Mouse (Mus musculus): ENCODE measurements around the gene Upk1a.

The Upk1a gene

DNA sequence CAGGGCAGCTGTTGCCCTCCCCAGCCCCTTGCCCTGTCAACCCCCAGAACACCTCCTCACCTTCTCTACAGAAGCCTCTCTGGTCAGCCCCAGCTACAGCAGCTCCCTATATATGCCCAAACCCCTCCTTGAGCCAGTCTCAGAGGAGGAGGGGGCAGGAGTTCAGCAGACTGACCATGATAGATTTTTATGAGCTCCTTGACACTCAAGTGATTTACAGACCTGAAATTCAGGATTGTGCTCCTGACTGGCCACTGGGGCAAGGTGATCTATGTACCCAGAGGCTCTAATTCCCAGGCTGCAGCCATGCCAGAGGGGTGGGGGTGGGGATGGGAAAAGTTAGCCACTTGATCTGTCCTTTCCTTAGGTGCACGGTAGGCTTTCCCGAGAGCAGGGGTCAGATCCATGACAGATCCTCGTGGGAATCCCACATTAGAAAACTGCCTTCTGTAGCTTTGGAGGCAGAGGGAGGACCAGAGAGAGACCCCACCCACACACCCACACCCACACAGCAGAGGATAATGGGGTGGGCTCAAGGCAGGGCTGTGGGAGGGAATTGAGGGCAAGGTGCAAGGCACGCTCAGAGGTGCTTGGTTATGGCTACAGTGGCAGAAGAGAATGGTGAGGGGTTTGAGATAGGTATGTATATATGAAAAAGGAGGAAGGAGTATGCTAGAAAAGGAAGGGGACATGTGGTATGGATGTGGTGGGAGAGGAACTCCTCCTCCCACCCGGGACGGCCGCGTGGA, at the start of gene Upk1a:
Upk1a (minus strand) TSS at position 194 of the 749 bp plus-strand sequence.
- no peak for DNase-seq (ENCODE audit: low spot score in 2 of 2)

DNA sequence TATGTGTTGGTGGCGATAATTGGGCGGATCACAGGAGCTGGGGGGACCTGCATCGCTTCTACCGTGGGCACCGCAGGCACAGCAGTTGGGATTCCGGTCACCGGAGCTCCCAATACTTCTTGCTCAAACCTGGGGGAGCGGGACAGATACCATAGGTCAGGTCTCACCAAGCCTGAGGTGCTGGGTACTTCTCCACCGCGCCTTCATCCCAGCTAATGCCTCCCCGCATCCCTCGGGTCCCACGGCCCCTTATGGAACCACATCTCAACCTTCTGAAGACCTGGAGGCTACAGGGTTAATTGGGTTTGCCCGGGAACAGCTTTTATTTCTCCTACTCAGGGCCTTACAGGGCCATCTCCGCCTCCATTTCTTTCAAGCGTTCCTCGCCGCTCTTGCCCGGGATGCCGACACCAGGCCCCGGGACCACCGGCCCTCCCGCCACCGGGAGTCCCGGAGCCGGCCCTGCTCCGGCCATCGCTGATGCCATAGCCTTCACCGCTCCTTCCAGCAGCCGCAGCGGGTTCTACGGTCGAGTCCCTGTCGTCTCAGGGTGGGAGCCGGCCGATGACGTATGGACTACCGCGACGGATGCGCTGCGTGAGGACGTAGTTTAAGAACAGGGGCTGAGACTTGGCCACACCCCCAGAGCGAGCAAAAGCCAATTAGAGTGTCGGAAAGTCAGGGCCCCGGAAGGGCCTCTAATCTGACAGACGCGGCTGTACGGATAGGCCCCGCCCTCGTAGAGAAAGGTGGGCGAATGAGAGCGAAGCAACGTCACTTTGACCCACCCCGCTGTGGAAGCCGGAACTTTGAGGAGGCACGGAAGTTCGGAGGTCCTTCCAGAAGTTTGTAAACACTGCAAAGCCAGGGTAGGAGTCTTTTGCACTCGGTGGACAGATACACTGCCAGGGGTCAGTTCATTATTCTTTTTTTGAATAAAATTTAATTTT, 37.2 kb upstream of the Upk1a start, which contains the start of gene Rbm42:
Rbm42 (minus strand) TSS at position 727 of the 950 bp plus-strand sequence.
- DNase-seq (ENCODE audit: low spot score in 2 of 2): peak; percentile 99 to 100

DNA sequence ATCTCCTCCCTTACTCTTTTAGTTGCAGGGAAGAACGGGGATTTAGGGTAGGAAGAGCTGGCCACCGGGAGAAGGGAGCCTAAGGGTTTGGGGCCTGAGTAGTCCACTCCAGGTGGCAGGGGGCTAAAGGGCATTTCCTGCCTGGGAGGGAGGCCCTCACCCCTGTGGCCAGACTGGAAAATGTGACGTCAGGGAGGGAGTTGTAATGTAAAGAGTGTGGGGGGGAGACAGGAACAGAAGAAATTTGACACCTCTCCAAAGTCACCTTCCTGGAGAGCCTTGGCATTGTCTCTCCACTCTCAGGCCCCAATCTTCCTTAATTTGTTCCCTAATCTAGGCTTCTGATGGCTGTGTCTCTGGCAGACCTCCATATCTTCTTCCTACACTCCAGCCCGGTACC, 26.4 kb upstream of the Upk1a start:
- no peak for DNase-seq (ENCODE audit: low spot score in 2 of 2)

DNA sequence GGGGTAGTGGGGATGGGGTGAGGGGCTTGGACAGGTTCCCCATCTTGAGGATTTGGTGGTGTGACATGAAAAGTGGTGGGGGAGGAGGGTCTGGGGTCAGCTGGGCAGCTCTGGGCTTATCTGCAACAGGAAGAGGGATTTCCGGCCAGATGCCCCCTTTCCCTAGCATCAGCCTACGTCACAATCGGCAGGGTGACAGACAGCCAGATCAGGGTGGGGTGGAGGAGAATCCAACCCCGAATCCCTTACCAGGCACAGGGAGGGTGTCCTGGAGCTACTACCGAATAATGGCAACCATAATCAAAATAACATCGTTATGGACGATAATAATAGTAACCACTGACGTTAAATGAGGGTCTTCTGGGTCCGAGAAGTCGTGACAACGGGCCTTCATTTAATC, 23.7 kb upstream of the Upk1a start:
- DNase-seq (ENCODE audit: low spot score in 2 of 2): no peak

DNA sequence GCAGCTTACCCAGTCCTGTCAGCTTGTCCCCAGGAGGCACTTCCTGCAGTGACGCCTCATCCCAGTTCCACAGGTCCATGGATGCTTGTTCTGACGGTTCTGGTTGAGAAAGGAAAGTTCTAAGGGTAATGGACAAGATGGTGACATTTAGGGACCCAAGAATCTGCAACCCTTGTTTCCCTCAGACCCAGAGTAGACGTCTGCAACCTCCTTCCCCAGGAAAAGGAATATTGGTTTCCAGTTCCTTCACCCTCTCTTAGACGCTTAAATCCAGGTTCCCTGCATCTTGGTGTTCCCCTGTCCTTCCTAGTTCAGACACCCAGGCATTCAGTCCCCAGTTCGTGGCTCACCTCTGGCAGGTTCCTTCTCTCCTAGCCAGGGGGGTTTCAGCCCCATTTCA, 23.1 kb upstream of the Upk1a start, which contains the start of gene Etv2:
Etv2 (minus strand) TSS at position 101 of the 400 bp plus-strand sequence.
- DNase-seq (ENCODE audit: low spot score in 2 of 2): no peak

DNA sequence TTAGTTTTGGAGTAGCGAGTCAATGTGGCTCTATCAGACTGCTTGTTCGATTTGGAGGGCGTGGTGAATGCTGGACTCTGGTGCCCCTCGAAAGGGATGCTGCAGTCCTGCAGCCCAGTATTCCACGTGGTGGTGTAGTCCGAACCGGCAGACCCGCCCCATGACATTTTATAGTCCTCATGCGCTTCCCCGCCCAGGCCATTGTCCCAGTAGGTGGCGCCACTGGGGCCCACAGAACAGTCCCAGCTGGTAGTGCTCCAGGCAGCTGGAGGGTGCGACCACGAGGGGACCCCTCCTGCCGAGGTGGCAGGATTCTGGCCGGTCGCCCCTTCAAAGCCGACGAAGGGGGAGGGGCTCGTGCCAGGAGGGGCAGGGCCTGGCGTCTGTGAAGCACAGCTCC, 22.0 kb upstream of the Upk1a start:
- DNase-seq (ENCODE audit: low spot score in 2 of 2): peak in 1 of 2 experiments; percentile 40

DNA sequence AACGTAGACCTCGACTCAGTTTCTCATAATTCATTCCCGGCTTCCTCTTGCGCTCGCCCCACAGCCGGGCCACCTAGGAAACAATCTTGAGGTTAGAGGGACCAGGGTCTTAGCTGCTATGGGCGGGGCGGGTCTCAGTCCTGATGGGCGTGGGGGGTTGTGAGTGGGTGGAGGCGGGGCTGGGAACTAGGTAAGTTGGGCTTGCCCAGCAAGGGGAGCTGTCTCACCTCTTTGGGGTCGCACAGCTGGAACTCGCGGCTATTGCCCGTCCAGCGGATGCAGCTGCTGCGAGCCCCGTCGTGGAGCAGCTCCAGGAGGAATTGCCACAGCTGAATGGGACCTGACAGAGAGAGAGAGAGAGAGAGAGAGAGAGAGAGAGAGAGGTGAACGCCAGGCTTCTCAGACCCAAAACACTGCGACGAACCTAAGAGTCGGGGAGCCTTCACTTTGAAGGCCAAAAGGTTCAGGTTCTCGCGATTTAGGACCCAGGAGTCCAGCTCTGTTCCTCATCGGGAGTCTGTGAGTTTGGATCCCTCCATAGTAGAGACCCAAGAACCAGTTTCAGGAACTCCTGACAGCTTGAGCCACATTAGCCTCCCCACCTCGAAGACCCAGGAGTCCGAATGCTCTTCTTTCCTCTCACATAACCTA, 21.2 kb upstream of the Upk1a start:
- no peak for DNase-seq (ENCODE audit: low spot score in 2 of 2)

DNA sequence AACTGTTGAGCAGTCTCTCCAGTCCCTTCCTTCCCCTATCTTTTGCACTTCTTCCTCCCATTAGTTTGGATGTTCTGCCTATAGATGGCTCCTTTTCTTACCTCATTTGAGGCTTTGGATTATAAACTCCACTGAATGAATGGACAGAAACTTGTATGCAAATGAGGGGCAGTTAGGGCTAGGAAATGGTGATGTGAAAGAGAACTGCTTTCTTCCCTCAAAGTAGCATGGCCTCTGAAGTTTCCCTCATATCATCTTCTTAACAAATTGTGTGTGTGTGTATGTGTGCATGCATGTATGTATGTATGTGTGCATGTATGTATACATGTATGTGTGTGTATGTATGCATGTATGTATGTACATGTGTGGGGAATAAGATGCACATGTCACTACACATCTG, 16.4 kb upstream of the Upk1a start:
- no peak for DNase-seq (ENCODE audit: low spot score in 2 of 2)

DNA sequence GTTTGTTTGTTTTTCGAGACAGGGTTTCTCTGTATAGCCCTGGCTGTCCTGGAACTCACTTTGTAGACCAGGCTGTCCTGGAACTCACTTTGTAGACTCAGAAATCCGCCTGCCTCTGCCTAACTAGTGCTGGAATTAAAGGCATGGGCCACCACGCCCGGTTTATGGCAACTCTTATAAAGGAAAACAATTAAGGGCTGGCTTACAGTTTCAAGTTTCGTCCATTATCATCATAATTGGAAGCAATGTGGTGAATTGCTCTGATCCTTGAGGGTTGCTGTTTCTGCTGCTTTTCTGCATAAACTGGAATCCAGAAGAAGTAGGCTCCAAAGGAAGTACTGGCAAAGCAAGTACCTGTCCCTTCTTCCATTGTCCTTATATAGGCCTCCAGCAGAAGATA, 14.0 kb upstream of the Upk1a start:
- no peak for DNase-seq (ENCODE audit: low spot score in 2 of 2)

DNA sequence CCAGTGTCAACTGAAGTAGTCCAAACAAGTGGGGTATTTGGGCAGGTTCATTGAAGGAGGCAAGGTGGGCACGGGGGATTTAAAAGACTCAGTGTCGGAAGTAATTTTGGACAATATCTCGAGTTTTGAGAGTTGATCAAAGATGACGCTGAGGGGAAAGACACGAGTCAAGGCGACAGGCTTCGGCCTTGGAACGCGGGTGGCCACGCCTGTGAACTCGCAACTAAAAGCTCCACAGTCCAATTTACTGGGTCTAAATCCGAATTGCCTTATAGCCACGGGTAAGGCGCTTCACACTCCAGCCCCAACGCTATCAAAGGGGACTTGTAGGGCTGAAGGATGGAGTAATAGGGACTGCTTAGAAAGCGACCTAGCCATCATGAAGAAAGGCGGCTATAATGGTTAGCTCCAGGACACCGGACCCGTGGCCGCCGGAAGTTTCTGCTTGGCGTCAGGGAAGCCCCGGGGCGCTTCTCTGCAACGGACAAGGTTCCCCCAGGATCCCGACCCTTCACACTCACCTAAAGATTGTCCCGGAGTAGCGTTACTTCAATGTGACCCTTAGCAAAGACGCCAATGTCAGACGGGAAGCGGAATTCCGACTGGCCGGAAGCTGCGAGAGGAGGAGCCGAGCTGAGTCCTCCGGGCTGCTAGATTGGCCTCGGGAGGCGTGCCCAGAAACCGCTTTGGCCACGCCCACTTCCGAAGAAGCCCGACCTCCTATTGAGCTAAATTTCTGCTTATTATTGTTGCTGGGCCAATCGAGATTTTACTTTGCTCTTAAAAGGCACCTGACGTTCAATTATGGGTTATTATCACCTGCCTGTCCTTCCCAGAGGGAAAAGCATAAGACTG, 13.1 kb upstream of the Upk1a start, which contains the start of gene Cox6b1:
Cox6b1 (minus strand) TSS at position 622 of the 855 bp plus-strand sequence.
- DNase-seq (ENCODE audit: low spot score in 2 of 2): peak; percentile 93

DNA sequence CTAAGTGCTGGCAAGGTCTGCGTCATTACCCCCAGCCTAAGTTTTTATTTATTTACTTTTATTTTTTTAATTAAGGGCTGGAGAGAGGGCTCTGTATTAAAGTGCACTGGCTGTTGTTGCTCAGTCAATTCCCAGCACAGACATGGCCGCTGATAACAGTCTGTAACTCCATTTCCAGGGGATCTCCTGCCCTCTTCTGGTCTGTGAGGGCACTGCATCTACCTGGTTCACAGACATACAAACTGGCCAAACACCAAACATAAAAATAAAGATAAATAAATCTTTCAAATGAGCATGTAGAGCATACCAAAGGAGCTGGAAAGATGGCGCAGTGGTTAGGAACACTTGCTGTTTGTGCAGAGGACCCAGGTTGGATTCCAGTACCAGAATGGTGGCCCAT, 6.6 kb upstream of the Upk1a start:
- DNase-seq (ENCODE audit: low spot score in 2 of 2): no peak

DNA sequence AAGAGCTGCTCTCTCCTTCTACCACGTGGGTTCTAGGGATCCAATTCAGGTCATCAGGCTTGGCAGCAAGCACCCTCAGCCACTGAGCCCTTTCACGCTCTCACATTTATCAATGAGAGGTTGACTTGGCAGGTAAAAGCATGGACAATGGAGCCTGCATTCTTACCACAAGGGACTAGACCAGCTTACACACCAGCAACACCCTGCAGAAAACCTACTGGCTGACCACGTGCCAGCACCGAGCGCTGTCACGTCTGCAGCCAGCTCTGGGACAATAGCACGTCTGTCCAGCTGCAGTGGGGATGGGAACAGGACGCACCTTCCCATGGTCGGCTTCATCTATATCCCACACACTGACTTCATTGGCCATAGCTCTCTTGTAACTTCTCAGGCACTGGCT, 6.0 kb upstream of the Upk1a start:
- DNase-seq (ENCODE audit: low spot score in 2 of 2): no peak

DNA sequence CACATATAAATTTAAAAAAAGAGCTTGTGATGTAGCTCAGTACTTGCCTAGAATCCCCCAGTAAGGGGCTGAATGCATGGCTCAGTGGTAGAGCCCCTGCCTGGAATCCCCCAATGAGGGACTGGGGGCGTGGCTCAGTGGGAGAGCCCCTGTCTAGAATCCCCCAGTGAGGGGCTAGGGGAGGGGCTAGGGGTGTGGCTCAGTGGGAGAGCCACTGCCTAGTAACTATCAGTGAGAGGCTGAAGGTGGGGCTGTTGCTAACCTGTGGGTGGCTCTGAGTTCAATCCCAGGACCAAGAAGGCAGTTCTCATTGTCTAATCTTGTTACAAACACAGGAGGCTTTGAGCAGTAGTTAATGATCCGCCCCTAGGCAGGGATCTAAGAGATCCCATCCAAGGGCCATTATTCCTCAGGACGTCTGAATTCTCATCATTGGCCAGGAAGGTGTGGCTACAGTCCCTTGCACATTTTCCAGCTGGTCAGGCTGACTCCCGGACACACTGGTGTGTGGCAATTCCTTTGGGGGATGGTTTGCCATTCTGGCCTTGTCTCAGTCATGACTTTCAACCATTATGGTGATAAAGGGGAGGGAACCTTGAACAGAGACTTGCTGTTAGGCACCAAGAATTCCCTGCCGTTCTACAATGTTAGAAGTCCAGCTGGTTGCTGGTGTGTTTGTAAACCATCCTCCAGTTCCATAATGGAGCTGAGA, 2.6 kb upstream of the Upk1a start:
- DNase-seq (ENCODE audit: low spot score in 2 of 2): no peak

DNA sequence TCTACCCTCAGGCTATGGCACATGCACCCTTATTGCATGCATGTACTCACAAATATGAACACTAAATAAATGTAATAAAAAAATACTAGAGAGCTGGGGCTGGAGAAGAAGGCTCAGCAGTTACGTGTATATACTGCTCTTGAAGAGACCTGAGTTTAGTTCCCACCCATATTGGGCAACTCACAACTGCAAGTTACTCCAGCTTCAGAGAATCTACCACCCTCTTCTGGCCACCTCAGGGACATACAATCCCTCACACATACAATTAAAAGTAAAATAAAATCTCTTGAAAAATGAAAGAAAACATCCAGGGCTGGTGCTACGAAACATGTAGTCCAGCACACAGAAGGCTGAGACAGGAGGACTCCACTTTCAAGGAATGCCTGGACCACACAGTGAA, 1.8 kb upstream of the Upk1a start:
- DNase-seq (ENCODE audit: low spot score in 2 of 2): no peak

DNA sequence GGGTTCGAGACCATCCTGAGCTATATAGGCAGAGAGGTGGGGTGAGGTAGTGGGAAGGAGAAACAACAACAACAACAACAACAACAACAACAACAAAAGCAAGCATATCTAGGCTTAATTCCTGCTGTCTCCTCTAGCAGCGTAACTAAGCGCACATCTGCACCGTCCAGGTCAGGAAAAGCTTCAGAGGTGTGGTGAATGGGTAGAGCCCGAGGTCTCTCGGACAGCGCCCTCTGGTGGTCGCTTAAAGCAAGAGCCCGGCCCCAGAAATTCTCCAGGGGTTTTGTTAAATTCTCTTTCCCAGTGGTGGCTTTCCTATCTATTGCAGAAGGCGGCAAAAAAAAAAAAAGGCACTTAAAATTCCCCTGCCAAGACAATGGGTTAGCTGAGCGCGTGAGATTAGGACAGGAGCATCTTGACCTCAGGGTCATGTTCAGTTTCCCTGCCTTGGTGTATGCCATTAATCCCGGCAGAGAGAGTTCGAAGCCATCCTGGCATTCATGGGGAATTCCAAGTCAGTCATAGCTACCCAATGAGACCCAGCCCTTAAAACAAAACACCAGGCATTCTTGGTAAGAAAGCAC, 974 bp upstream of the Upk1a start:
- peak in 1 of 2 experiments; percentile 56 for DNase-seq (ENCODE audit: low spot score in 2 of 2)

DNA sequence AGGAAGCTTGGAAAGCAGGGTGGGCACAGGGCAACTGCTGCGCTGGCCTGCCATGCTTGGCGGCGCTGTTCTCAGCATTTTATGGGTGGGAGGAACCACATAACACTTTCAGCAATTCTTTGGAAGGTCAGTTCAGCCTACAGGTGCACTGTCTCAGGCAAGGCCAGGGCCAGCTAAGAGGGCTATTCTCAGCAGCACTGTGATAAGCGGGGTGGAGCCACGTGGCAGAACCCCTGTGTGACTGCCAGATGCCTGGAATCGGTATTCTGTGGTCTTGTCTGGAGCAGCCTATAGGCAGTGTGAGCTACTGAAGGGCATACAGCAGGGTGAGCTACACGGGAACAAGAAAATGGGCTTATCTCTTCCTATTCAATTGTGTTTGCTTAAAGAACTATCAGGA, 2.6 kb downstream of the Upk1a start:
- no peak for DNase-seq (ENCODE audit: low spot score in 2 of 2)

DNA sequence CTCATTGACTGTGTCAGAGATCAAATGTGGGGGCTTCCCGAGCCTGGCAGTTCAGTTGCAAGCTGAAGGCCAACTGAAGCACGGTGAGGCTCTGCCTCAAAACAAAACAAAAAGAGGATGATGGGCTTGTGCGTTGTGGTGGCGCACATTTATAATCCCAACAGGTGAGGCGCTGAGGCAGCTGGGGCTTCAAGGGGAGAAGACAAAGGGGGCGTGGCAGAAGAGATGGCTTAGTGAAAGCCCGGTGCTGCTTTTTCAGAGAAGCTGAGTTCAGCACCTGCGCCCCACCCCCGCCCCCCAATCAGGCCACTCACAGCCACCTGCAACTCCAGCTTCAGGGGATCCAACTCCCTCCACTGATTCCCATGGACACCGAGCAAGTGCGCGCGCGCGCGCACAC, 4.2 kb downstream of the Upk1a start:
- DNase-seq (ENCODE audit: low spot score in 2 of 2): no peak

DNA sequence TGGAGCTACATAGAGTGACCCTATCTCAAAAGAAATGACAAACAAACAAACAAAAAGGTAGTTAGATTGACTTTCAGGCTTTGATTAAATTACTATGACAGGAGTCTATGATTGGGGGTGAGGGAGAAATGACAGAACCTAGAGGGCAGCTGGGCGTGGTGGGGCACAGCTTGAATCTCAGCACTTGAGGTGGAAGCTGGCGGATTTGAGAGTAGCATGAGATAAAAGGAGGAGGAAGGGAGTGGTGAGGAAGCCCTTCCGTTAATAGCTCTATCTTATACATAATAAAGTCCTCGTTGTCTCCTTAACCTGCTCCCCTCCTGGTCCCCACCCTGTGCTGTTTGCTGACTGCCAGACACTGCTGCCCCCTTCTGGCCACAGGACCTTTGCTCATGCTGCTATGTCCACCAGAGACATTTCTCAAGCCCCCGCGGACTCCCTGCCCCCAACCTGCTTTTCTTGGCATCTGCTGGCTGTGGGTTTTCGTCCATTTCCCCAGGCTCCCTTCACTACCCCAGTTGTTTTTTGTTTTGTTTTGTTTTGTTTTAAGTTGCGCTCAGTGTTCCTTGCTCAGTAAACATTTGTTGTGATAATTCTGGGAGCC, 4.8 kb downstream of the Upk1a start:
- DNase-seq (ENCODE audit: low spot score in 2 of 2): peak in 1 of 2 experiments; percentile 56

DNA sequence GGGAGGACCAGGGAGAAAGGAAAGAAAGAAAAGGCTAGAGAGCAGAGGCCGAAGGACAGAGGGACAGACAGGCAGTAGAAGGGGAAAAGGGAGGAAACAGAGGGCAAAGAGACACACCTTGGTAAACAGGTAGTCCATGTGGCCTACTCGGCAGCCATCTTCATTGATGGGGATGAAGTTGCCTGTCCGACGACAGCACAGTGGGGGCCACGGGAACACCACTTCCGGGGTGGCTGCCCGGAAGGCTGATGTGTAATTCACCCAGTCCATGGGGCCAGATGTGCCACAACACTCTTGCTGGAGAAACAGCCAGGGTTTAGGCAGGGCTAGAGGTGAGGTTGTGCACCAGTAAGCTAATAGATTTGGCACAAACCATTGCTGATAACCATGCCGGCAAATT, 7.7 kb downstream of the Upk1a start:
- DNase-seq (ENCODE audit: low spot score in 2 of 2): no peak

DNA sequence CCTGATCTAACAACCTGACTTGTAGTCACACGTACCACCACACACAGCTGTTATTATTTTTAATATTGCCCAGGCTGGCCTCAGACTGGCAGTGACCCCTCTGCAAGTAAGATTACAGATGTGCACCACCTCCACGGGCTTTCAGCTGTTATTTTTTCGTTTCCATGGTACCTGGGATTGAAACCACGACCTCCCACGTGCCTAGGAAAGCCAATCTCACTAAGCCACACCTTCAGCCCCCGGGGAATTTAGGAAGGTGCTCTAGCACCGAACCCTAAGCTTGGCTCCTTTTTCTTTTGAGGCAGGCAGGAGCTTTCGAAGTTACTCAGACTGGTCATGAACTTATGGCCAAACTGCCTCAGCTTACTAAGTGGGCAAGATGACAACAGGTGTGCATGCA, 8.2 kb downstream of the Upk1a start:
- DNase-seq (ENCODE audit: low spot score in 2 of 2): no peak
